ENCODE assay signal across 10 mouse cellular contexts in genomic region chr7:109841618-109842418, GRCm38 (mm10). TPM values are rescaled to one million over a fixed set of nuclear protein-coding genes. Genes with fewer than 3 reads are reported as not detected.
DNase-seq lines count a peak whose midpoint lies in the region; ATAC-seq lines count a peak whose summit lies in the region.
"Had no signal": no experiment of that assay in that cellular context is flagged by ENCODE, and none has a peak within 500 bp of the region (broad histone marks: within the 10 kb centered on the region; RNA-seq: fewer than 3 reads in every experiment).

No protein-coding gene starts in this region.

- no peak overlapping the region for H3K27ac ChIP-seq in neural tube, embryonic 13.5 days (replicated peaks)
- no peak overlapping the region for H3K27ac ChIP-seq in kidney, embryonic 16.5 days (ENCODE audit: low read length)
- H3K27ac ChIP-seq: limb, embryonic 15.5 days had no signal

- no peak overlapping the region for H3K4me2 ChIP-seq in neural tube, embryonic 13.5 days
- H3K4me2 ChIP-seq in kidney, embryonic 16.5 days (replicated peaks; ENCODE audit: low read depth, low read length): no peak overlapping the region
- H3K4me2 ChIP-seq: limb, embryonic 15.5 days had no signal

- ATAC-seq in neural tube, embryonic 13.5 days (ENCODE audit: low read depth): peak; percentile 75
- no peak for ATAC-seq in kidney, embryonic 16.5 days (ENCODE audit: low FRiP score, low TSS enrichment)

- H3K27me3 ChIP-seq in neural tube, embryonic 13.5 days: no peaks in the 10 kb centered on the region
- no peaks in the 10 kb centered on the region for H3K27me3 ChIP-seq in kidney, embryonic 16.5 days (ENCODE audit: insufficient read depth, low read length)

- WGBS in neural tube, embryonic 13.5 days: 84% methylated on average over 13 of the region's 13 CpGs
- 89% methylated on average over 13 of the region's 13 CpGs for WGBS in kidney, embryonic 16.5 days

- H3K36me3 ChIP-seq in neural tube, embryonic 13.5 days: no peaks in the 10 kb centered on the region
- H3K36me3 ChIP-seq in kidney, embryonic 16.5 days (ENCODE audit: insufficient read depth, low read length): no peaks in the 10 kb centered on the region
- H3K36me3 ChIP-seq: limb, embryonic 15.5 days had no signal

- DNase-seq in adrenal gland, postnatal 36 days: peak; percentile 20 to 21
- DNase-seq in adrenal gland, postnatal 4 days (ENCODE audit: low spot score in 2 of 2): no peak
- DNase-seq in neural tube, embryonic 10.5 days (ENCODE audit: extremely low spot score, low spot score): no peak
- peak; percentile 57 for DNase-seq in layer of hippocampus, adult 11-12 months (ENCODE audit: low spot score)
- peak; percentile 65 for DNase-seq in right cerebral cortex, postnatal 14 days
- DNase-seq in spleen, postnatal 4 days (ENCODE audit: low spot score in 2 of 2): no peak
- DNase-seq: gastrocnemius, postnatal 36 days had no signal

- peaks cover 8% of the 10 kb centered on the region; the same call in 1 of the 2 replicates for H3K4me1 ChIP-seq in neural tube, embryonic 13.5 days (replicated peaks)
- no peaks in the 10 kb centered on the region for H3K4me1 ChIP-seq in kidney, embryonic 16.5 days (ENCODE audit: insufficient read depth, low read length)

- H3K9ac ChIP-seq in neural tube, embryonic 13.5 days: no peak overlapping the region
- H3K9ac ChIP-seq in kidney, embryonic 16.5 days (replicated peaks; ENCODE audit: low read length): no peak overlapping the region
- H3K9ac ChIP-seq: limb, embryonic 15.5 days had no signal

- no peak overlapping the region for H3K4me3 ChIP-seq in neural tube, embryonic 13.5 days
- no peak overlapping the region for H3K4me3 ChIP-seq in kidney, embryonic 16.5 days (ENCODE audit: low read length)
- H3K4me3 ChIP-seq: limb, embryonic 15.5 days had no signal

- H3K9me3 ChIP-seq in neural tube, embryonic 13.5 days: no peaks in the 10 kb centered on the region
- H3K9me3 ChIP-seq in kidney, embryonic 16.5 days (ENCODE audit: low read length): no peaks in the 10 kb centered on the region
- H3K9me3 ChIP-seq: limb, embryonic 15.5 days had no signal

RNA-seq across cellular contexts. Expression of gene Scube2, which starts 23.7 kb away (rescaled TPM):
- total RNA-seq in adrenal gland, postnatal 36 days (2021): under 1 TPM; 0.26 to 0.56 TPM
- 1 to 10 TPM in 1 of 2 experiments, under 1 TPM in 1; 0.92 to 3.1 TPM for total RNA-seq in adrenal gland, postnatal 4 days (2021)
- polyA plus RNA-seq in neural tube, embryonic 13.5 days (2015; fragmentation: Nextera tagmentation; extraction: Ambion mirVana): 4.4 and 4.6 TPM in 2 replicates
- 1.7 and 1.8 TPM in 2 replicates for polyA plus RNA-seq in kidney, embryonic 16.5 days (2015; fragmentation: Nextera tagmentation; extraction: Ambion mirVana)

RNA-seq across cellular contexts. Expression of gene Nrip3, which starts 60.0 kb away (rescaled TPM):
- total RNA-seq in adrenal gland, postnatal 36 days (2021): 1 to 10 TPM in 1 of 2 experiments, under 1 TPM in 1; 0.63 to 1.3 TPM
- total RNA-seq in adrenal gland, postnatal 4 days (2021): 1 to 10 TPM; 1.1 to 1.2 TPM
- 4.7 and 5.0 TPM in 2 replicates for polyA plus RNA-seq in neural tube, embryonic 13.5 days (2015; fragmentation: Nextera tagmentation; extraction: Ambion mirVana)
- polyA plus RNA-seq in kidney, embryonic 16.5 days (2015; fragmentation: Nextera tagmentation; extraction: Ambion mirVana): 0.65 and 0.92 TPM in 2 replicates
- total RNA-seq: gastrocnemius, postnatal 36 days had no signal

Comparison
In these comparisons a context has a peak if more than half of its experiments do, and no peak if none do; other contexts are left out.
1. DNase-seq: peak in adrenal gland, postnatal 36 days (2 of 2), layer of hippocampus, adult 11-12 months (single experiment) and right cerebral cortex, postnatal 14 days (single experiment); none in adrenal gland, postnatal 4 days (0 of 2), neural tube, embryonic 10.5 days (single experiment) and spleen, postnatal 4 days (0 of 2).